Mouse (Mus musculus): ENCODE results near the gene Thy1.

The Thy1 gene

DNA sequence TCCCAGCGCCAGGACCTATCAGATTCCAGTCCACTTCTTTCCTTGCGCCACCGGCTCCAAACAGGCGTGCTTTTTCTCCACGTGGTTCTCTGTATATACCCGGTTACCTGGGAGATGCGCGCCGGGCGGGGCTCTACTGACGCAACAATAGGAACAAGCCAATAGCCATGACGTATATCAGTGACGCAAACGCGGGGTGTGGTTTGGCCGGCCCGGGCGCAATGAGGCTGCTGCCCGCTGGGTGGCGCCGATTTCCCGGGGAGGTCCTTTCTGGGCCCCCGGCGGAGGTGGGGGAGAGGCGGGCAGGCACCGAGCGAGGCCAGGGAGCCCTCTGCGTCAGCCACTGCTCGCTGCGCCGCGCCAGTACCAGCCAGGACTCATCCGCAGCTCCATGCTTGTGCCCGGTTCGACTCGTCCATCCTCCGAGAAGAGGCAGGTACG, 23.6 kb downstream of the Thy1 start, which contains the start of gene Usp2:
Usp2 (plus strand) TSS at position 237 of the 441 bp plus-strand sequence.
- intact Hi-C loops (cut with DNase I) = loop anchor here (5.0 kb wide), 1 partner anchor 85 kb away; no protein-coding TSS in a partner anchor

DNA sequence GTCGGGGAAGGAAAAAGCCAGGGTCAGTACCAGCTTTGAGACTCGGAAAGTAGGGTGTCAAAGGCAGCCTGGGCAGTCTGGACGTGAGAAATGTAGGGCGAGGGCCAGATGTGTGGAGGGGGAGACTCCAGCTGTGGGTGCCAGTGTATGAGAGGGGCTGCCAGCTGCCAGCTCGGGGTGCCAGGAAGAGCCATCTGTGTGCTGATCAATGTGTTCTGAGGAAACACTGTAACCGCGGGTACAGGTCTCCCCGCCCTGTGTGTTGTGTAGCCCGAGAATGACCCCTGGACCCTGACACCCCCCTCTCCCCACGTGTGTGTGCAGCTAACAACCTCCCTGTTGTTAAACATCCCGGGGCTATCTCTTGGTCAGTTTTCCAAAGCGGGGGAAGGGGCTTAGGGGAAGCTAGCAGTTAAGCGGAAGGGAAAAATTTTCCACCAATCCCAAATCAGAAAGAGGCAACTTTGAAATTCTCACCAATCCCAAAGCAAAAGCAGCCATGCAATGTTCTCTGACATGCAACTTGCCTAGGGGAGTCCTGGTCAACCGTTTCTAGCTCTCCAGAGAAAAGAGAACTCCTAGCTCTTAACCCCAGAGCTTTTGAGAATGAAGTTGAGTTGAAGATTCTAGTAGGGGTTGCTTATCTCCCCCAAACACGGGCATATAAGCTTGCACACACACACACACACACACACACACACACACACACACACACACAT, 24.2 kb downstream of the Thy1 start:
- intact Hi-C loops (cut with DNase I) = loop anchor here (5.0 kb wide), 1 partner anchor 85 kb away; no protein-coding TSS in a partner anchor

DNA sequence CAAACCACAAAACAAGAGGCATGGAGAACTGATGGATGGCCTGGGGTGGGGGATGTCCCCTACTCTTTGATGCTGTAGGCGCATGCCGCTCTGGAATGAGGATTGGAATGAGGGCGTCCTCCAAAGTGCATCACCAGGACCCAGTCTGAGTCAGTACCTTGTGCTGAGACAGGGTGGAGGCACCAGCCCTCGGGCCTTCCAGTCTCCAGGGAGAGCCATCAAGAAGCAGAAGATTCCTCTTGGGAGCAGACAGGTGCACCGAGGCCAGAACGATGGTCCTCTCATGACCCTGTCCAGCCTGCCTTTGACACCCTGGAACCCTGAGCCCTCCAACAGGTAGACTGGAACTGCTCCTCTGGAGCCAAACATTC, 24.8 kb downstream of the Thy1 start:
- intact Hi-C loops (cut with DNase I) = loop anchor here (5.0 kb wide), 1 partner anchor 86 kb away; no protein-coding TSS in a partner anchor

DNA sequence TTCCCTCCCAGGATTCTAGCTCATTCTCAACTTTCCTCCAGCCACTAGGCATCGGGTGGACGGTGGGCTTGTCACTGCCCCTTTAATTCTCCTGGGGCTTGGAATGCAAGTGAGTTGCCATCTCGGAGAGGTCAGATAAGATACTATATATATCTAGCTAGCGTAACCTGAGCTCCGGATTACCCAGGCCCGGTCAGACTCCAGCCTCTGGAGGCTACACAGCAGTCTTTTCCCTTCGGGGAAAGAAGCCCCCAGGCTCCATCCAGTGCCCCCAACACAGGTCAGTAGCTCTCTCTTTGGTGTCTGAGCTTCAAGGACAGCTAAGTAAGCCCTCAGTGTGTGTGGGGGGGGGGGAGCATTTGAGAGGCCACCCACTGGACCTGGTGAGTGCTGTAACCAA, 26.1 kb downstream of the Thy1 start:
- intact Hi-C loops (cut with DNase I) = loop anchor here (5.0 kb wide), 1 partner anchor 87 kb away; no protein-coding TSS in a partner anchor

DNA sequence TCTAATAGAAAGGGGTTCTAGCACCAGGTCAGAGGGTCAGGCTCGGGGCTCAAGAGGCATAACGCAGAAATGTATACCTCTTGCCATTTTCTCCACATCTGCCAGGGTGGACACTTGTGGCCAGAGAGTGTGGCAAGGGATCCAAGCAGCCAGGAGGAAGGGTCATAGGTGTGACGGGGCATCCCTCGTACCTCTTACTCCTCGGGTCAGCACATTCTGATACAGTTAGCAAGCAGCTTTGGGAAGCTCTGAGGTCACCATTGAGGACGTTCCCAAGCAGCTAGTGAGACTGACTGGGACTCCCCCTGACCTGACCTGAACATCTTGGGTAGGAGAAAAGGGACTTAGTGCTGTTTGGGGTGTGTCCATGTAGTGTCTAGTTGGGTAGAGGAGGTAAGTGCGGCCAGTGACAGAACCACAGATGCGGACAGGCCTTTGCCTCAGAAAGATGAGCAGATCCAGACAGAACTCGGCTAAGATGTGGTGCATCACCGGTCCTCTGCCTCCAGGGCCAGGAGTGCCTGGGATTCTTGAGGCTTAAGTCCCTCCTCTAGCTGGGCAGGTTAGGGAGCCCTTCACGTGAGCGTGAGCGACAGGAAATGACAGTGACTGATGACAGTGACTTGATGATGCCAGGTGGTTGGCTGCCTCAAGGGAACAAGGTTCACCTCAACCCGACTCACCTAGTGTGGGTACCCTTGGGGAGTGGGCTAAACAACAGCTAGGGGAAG, 27.1 kb downstream of the Thy1 start:
- intact Hi-C loops (cut with DNase I) = loop anchor here (5.0 kb wide), 1 partner anchor 37 kb away; the partner anchor contains the start of gene C1qtnf5

DNA sequence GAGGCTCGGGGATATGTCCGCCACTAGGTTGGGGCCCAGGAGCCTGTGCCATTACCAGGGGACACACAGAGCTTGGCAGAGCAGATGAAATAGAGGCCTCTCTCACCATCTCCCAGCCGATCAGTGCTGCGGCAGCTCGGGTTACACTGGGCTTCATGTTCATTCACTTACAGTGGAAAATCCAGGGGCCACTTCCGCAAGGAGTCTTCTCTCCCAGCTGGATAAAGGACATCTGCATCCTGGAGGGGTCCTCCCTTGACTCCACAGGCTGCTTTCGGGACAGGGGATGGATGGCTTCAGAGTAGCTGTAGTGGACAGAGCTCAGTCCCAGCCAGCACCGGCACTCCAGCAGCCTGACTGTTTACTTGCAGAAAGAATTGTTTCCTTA, 27.7 kb downstream of the Thy1 start:
- intact Hi-C loops (cut with DNase I) = loop anchor here (5.0 kb wide), 1 partner anchor 36 kb away; the partner anchor contains the start of gene C1qtnf5

DNA sequence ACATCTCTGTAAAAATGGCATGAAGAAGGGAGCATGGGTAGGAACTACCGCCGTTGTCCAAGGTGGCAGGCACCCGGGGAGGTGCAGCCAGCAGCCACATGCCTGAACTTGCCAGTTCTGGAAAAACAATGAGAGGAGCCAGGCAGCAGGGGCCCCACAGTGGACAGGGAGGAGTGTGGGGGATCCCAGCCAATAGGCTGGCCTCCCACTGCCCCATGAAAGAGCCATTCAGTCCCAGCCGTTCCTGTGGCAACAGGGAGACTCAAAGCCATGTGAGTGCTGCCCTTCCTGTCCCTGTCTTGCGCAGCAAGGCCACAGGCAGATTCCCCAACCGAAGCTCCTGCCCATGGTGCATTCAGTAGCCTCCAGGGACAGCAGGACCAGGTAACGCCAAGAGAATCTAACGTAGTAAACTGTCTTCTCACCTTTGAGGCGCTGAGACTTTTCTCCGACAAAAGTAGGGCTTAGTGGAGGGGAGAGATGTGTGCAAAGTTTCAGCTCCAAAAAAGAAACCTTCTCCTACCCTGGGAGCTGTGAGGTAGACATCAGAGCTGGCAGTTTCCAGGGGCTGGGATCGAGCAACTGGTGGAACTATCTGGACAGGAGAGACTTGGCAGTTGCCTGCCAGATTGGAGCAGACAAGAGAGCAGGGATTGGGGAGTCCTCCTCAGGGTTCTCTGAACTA, 28.9 kb downstream of the Thy1 start:
- intact Hi-C loops (cut with DNase I) = loop anchor here (5.0 kb wide), 1 partner anchor 35 kb away; the partner anchor contains the start of gene C1qtnf5

DNA sequence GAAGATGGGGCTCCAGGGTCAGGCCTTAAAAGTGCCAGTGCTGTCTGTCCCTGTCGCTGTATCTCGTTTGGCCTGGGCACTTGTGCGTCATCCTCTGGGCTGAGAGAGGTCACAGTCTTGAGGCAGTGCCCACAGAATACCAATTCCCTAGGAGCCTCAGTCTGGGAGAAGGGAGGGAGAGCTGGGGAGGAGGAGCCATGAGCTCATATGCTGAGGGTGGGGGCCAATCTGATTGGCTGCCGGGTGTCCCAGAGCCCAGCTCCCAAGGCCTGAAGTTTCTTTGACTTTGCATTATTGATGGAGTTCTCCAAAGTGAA, 29.4 kb downstream of the Thy1 start:
- intact Hi-C loops (cut with DNase I) = loop anchor here (5.0 kb wide), 1 partner anchor 35 kb away; the partner anchor contains the start of gene C1qtnf5

DNA sequence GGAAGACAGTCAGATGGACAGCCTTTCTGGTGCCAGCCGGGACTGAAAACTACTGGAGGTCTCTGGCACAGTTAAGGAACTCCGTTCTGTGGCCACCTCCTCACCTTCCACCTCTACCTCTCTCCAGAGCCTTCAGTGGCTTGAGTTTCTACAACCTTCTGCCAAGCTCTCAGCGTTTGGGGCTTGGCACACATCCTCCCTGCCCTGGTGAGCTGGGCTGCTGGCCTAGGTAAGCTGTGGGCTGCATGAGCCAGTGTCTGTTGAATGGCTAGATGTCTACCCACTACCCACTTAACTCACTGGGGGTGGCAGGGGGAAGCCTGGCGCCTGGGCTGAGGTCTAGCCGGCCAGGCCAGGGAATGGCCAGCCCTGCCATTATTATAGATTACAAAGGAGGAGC, 29.9 kb downstream of the Thy1 start:
- intact Hi-C loops (cut with DNase I) = loop anchor here (5.0 kb wide), 1 partner anchor 34 kb away; the partner anchor contains the start of gene C1qtnf5

DNA sequence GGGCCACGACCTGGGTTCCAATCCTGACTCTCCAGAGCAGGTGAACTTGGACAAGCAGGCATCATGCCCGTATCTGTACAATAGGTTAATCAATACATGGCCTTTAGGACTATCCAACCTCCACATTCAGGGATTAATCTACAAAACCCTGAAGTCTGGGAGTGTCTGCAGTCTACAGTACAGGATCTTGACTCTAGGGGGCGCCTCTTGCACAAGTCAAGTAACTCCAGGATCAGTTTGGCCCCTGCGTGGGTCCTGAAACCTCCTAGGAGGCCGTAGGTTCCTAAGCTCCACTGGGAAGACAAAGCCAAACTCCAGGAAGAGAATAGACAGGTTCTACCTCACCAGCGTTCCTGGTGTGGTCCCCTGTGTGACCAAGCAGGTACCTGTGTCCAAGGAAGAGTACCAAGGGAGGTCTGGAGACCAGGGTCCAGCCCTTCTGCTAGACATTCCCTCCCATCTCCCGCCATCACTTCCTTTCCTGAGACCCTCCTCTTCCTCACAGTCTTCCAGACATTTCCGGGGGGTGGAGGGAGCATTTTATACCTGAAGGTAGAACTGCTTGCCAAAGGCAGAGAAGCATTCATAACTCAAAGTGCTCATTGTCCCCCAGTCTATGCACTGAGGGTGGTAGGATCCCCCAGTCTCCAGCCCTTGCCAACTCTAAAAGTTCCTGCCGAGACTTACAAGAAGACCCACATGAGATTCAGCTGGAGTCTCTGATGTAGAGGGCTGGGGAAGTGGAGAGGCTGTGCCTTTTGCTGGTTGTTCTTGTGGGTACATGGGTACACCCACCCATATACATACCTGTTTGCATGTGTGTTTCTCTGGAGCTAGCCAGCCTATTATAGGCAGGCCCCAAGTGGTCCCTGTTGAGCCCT, 31.5 kb downstream of the Thy1 start:
- intact Hi-C loops (cut with DNase I) = loop anchor here (5.0 kb wide), 1 partner anchor 33 kb away; the partner anchor contains the start of gene C1qtnf5

DNA sequence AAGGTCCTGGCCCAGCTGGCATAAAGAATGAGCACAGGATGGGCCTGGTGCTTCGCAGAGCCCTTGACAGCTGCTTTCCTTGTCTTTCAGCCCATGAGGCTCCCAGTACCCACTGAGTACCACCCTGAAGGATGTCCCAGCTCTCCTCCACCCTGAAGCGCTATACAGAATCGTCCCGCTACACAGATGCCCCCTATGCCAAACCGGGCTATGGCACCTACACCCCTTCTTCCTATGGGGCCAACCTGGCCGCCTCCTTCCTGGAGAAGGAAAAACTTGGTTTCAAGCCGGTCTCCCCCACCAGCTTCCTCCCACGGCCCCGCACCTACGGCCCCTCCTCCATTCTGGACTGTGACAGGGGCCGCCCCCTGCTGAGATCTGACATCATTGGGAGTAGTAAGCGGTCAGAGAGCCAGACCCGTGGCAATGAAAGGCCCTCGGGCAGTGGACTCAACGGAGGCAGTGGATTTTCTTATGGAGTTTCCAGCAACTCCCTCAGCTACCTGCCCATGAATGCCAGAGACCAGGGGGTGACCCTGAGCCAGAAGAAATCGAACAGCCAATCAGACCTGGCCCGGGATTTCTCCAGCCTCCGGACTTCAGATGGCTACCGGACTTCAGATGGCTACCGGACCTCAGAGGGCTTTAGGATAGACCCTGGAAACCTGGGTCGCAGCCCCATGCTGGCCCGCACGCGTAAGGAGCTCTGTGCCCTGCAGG, 32.3 kb downstream of the Thy1 start:
- intact Hi-C loops (cut with DNase I) = no loop called here

DNA sequence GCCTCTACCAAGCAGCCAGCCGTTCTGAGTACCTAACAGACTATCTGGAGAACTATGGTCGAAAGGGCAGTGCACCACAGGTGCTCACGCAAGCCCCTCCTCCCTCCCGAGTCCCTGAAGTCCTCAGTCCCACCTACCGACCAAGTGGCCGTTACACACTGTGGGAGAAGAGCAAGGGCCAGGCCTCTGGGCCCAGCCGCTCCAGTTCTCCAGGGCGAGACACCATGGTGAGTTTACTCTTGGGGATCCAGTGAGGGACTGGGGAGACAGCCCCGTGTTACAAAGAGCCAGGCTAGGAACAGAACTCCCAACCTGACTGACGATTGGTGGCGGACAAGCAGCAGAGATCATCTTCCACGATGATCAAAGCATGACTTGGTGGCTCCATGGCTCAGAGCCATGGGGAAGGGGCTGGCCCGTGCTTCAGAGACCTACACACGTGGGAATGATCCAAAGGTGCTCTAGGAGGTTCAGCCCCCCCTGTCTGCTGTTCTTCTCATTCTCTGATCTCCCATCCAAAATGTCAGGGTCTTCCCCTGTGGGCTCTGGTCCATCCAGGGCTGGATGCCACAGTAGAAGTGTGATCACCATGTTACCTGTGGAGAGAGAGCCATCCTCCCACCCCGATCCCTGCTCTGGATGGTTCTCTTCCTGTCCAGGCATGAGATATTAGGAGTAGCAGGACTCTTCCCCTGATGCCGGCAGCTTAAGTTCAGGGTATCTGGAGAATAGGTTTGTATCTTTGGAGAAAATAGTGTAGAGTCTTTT, 33.0 kb downstream of the Thy1 start:
- intact Hi-C loops (cut with DNase I) = no loop called here

DNA sequence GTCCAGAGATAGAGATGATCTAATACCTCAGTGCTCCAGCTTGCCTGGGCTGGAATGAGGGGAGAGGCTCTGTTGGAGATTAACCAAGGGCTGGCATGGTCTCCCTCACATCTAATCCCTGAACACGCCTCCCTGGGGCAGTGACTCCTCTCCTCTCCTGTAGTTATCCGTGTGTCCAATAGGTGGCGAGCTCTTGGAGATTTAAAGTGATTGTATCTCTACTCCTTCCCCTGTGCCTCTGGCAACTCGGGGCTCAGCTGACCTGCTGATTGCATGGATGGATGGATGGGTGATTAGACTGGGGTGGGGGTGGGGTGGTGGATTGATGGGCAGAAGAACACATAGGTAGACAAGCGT, 33.6 kb downstream of the Thy1 start:
- intact Hi-C loops (cut with DNase I) = no loop called here

DNA sequence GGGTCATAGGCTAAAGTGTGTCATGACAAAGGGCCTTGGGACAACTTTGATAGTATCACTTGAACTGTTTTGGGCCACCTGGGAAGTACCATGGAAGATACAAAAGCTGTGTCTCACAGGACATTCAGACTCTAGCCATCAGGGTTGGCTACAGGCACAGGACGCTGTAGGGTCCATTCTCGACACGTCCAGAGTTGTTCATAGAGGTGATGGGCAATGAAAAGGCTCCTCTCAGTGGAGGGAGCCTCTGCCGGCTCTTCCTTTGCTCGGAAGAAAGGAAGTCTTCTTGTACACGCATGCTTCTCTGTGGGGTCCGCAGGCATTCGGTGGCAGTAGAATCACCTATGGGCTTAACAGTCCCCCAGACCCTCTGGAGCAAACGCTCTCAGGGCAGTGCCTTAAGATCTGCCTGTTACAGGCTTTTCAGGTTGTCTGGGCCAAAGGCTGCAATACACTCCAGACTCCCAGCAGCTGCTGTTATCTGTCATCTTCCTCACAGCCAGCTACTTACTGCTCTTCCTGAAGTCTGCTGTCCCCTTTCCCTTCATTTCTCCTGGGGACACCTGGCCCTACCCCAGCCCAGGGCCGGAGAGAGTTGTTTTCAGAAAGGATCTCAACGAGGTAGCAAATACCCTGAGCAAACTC, 34.2 kb downstream of the Thy1 start:
- intact Hi-C loops (cut with DNase I) = no loop called here

DNA sequence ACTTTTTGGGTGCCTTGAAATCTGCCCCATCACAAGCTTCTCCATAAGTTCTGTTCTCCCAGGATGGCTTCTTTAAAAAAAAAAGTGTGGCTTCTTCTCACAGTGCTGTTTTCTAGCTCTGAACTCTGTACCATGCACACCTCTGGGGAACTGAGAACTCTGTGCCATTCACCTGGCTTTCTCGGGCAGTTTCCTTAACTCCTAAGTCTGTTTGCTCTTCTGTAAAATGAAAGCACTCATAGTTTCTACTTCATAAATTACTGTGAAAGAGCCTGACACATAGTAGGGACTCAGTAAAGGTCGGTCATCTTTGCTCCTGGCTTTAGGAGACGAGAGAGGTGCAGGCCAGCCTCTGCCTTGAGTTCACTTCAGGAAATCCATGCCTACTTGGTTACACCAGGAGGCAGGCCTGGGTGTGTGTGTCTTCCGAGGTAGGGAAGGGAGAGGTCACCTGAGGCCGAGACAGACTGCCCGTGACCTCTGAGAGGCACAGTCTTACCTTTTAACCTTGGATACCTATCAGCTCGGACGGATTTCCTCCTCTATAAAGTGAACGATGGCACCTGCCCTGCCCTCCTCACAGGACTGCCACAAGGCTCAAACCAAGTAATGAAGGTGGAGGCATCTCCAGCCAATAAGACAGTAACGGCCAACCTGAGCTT, 35.1 kb downstream of the Thy1 start:
- intact Hi-C loops (cut with DNase I) = no loop called here

DNA sequence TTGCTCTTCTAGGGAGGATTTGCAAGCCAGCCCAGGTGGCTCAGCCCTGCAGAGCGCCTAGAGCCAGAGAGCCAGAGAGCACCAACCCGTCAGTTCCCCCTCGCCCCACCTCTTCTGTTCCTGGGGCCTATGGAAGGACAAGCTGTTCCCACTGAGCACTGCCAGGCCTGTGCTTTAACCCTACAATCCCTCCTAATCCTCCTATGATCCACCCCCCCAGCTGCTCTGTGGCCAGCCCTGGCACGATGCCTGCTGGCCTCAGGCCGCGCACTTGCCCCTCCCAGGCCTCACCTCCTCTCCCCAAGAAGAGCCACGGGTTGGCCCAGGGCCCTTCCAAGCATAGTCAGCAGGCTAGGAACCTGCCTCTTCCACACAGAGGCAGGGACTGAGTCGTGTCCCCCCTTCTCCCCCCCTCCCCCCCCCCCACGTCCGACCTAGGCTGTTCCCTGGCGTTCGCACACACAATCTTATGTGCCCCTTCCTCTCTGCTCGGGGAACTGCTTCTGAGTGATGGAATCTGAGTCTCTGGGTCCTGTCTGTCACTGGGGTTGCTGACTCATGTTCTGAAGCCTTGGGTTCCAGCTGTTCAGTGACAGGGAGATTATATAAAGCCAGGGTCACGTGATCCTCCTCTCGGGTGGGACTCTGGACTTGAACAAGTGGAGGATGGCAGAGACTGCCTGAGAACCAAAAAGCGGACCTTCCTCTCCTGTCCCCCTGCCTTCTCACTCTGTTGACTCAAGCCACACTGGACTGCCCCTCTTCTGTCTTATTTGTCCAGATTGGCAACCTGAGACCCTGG, 36.0 kb downstream of the Thy1 start:
- intact Hi-C loops (cut with DNase I) = no loop called here

DNA sequence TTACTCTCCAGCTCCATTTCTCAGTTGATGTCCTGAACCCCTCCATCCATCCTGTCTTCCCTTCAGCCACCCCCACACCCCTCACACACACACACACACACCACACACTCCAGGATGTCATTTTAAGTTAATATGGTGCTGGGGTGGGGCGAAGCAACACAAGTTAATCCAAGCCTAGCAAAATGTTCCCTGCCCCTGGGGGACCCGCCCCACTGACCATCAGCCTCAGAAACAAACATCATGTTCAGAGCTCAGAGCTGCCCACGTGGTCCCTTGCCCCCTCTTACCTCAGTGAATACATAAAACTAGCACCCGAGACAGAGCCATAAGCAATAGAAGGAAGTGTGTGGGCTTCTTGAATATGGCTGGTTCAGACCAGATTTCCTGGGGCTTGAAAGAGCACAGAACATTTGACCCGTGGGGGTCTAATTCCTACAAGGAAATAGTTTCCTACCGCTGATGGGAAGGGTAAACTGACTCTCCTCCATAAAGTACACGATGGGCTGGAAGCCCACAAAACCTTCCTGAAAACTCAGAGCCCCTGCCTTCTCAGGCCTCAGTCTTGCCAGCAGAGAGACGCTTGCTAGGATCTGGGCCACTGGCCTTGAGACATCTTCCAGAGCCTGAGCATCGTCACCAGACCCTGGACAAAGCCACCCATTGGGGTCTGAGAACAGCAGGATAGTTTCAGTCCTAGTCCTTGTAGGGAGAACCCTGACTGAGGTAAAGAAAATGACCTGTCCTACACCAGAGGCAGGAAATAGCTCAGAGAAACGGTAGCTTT, 37.0 kb downstream of the Thy1 start:
- intact Hi-C loops (cut with DNase I) = no loop called here

Data from adrenal gland (tissue).